Mouse (Mus musculus) liver, embryonic 11.5 days (tissue): ENCODE measurements around the gene Fxyd2. TPM values are rescaled to one million over a fixed set of nuclear protein-coding genes. Genes with fewer than 3 reads are reported as not detected.
A peak's percentile ranks its signal among the peaks of the same experiment; 100 is the strongest.

Experiments
- ATAC-seq: fragments of 200-750 bp; cut with Nextera tagmentation; replicated peaks from 2 replicates; pipeline ENCODE4 v1.8.0; 2017; ENCODE audit warnings: moderate number of reproducible peaks, mild to moderate bottlenecking, moderate TSS enrichment, moderate library complexity; ENCODE audit not compliant: low FRiP score
- DNase-seq: peaks from one replicate; pipeline ENCODE4 v3.0.0-alpha.2; 2017; ENCODE audit warnings: low spot score
- H3K27ac ChIP-seq: fragments of 300-500 bp; sonication (generic); 2 replicates; pipeline ENCODE4 v1.5.1; 2014; ENCODE audit warnings: mild to moderate bottlenecking, low read depth, low read length, control low read depth
- H3K27me3 ChIP-seq: fragments of 300-500 bp; sonication (generic); replicated peaks from 2 replicates; pipeline ENCODE4 v1.6.1; 2014; ENCODE audit warnings: low read length, mixed read lengths; ENCODE audit not compliant: control insufficient read depth, insufficient read depth
- H3K36me3 ChIP-seq: fragments of 300-500 bp; sonication (generic); 2 replicates; pipeline ENCODE4 v1.6.1; 2014; ENCODE audit warnings: mild to moderate bottlenecking, low read length, moderate library complexity, mixed read lengths; ENCODE audit not compliant: control insufficient read depth, insufficient read depth
- H3K4me1 ChIP-seq: fragments of 300-500 bp; sonication (generic); replicated peaks from 2 replicates; pipeline ENCODE4 v1.6.1; 2014; ENCODE audit warnings: low read length, mixed read lengths; ENCODE audit not compliant: control insufficient read depth, insufficient read depth
- H3K4me2 ChIP-seq: fragments of 300-500 bp; sonication (generic); 2 replicates; pipeline ENCODE4 v1.6.1; 2014; ENCODE audit warnings: mild to moderate bottlenecking, control low read depth, moderate library complexity
- H3K4me3 ChIP-seq: fragments of 300-500 bp; sonication (generic); 2 replicates; pipeline ENCODE4 v1.5.1; 2014; ENCODE audit warnings: low read depth, low read length, control low read depth
- H3K9ac ChIP-seq: fragments of 300-500 bp; sonication (generic); 2 replicates; pipeline ENCODE4 v1.6.1; 2014; ENCODE audit warnings: low read depth, low read length, control low read depth
- H3K9me3 ChIP-seq: fragments of 300-500 bp; sonication (generic); 2 replicates; pipeline ENCODE4 v1.6.1; 2016; ENCODE audit warnings: low read length, inconsistent platforms, mixed read lengths; ENCODE audit not compliant: control insufficient read depth
- WGBS: fragments of 180-500 bp; shearing (Covaris S2); extraction: QIAGEN DNeasy Blood & Tissue Kit; methylation state at CpG from one replicate; pipeline ENCODE4 v1.1.7; 2014; 5-methylcytosine and 5-hydroxymethylcytosine counted together
- polyA plus RNA-seq: library from polyadenylated mRNA; unstranded; fragments of >200 nt; fragmentation: Nextera tagmentation; extraction: Ambion mirVana; gene quantifications from 2 replicates; pipeline ENCODE4 v1.2.1, GENCODE M21; 2014

The Fxyd2 gene
- polyA plus RNA-seq, 1 experiment from 2014 or later: 2.2 TPM

GRCm38 (mm10) chr9:45426456-45426855, 27.0 kb downstream of the Fxyd2 start, which contains the start of gene Dscaml1:
TSS of gene Dscaml1 (plus strand) at chr9:45426628.
- H3K9me3 ChIP-seq: no peaks in the 10 kb centered on the region
- no peak within 1 kb of the TSS for H3K4me3 ChIP-seq
- no peaks in the 10 kb centered on the region for H3K36me3 ChIP-seq
- no peak within 1 kb of the TSS for H3K9ac ChIP-seq
- no peak within 1 kb of the TSS for H3K27ac ChIP-seq
- peaks cover 37% of the 10 kb centered on the region for H3K27me3 ChIP-seq
- no peak for ATAC-seq
- no peak for DNase-seq
- H3K4me1 ChIP-seq: peaks cover 6% of the 10 kb centered on the region
- H3K4me2 ChIP-seq: no peak within 1 kb of the TSS
- 77% methylated on average over 4 of the region's 4 CpGs for WGBS

GRCm38 (mm10) chr9:45429392-45429791, 29.9 kb downstream of the Fxyd2 start:
- Histone ChIP-seq H3K9me3 (no peaks in the 10 kb centered on the region), H3K9ac (no peak overlapping the region), H3K27ac (no peak overlapping the region), H3K4me2 (no peak overlapping the region), H3K4me1 (peaks cover 6% of the 10 kb centered on the region), H3K4me3 (no peak overlapping the region), H3K36me3 (no peaks in the 10 kb centered on the region), H3K27me3 (peaks cover 49% of the 10 kb centered on the region)
- WGBS: 19% methylated on average over 5 of the region's 5 CpGs
- DNase-seq (no peak), ATAC-seq (no peak)

- no peaks in the 10 kb centered on the region for H3K9me3 ChIP-seq
- H3K9ac ChIP-seq: no peak overlapping the region
- H3K27me3 ChIP-seq: peaks cover 49% of the 10 kb centered on the region
- 4% methylated on average over 52 of the region's 54 CpGs for WGBS
- H3K4me2 ChIP-seq: peak overlapping the region; percentile 44
- peak overlapping the region; percentile 23 for H3K4me3 ChIP-seq
- DNase-seq (no peak), ATAC-seq (no peak)
- no peaks in the 10 kb centered on the region for H3K36me3 ChIP-seq
- H3K4me1 ChIP-seq: peaks cover 6% of the 10 kb centered on the region
- H3K27ac ChIP-seq: no peak overlapping the region
Observed at GRCm38 (mm10) chr9:45429951-45430697, 30.7 kb downstream of the Fxyd2 start.

GRCm38 (mm10) chr9:45430698-45430959, 31.2 kb downstream of the Fxyd2 start:
- peak overlapping the region; percentile 44 for H3K4me2 ChIP-seq
- H3K27ac ChIP-seq: no peak overlapping the region
- ATAC-seq (no peak), DNase-seq (no peak)
- H3K9me3 ChIP-seq: no peaks in the 10 kb centered on the region
- 6% methylated on average over 17 of the region's 17 CpGs for WGBS
- H3K27me3 ChIP-seq: peaks cover 49% of the 10 kb centered on the region
- H3K4me1 ChIP-seq: peaks cover 6% of the 10 kb centered on the region
- peak overlapping the region; percentile 23 for H3K4me3 ChIP-seq
- no peaks in the 10 kb centered on the region for H3K36me3 ChIP-seq
- no peak overlapping the region for H3K9ac ChIP-seq

GRCm38 (mm10) chr9:45431150-45431549, 31.7 kb downstream of the Fxyd2 start:
- Histone ChIP-seq H3K4me1 (peaks cover 6% of the 10 kb centered on the region), H3K27ac (no peak overlapping the region), H3K9ac (no peak overlapping the region), H3K27me3 (peaks cover 49% of the 10 kb centered on the region), H3K4me3 (no peak overlapping the region), H3K4me2 (peak overlapping the region; percentile 44; the same call in 1 of the 2 replicates), H3K9me3 (no peaks in the 10 kb centered on the region), H3K36me3 (no peaks in the 10 kb centered on the region)
- DNase-seq: no peak
- 13% methylated on average over 26 of the region's 26 CpGs for WGBS
- no peak for ATAC-seq

- Histone ChIP-seq H3K4me3 (no peak overlapping the region), H3K27ac (no peak overlapping the region), H3K36me3 (no peaks in the 10 kb centered on the region), H3K9ac (no peak overlapping the region), H3K4me1 (peaks cover 6% of the 10 kb centered on the region), H3K27me3 (peaks cover 41% of the 10 kb centered on the region), H3K9me3 (no peaks in the 10 kb centered on the region), H3K4me2 (no peak overlapping the region)
- ATAC-seq (no peak), DNase-seq (no peak)
- WGBS: 66% methylated on average over 12 of the region's 12 CpGs
Observed at GRCm38 (mm10) chr9:45432639-45433038, 33.2 kb downstream of the Fxyd2 start.

- no peak overlapping the region for H3K9ac ChIP-seq
- peaks cover 41% of the 10 kb centered on the region for H3K27me3 ChIP-seq
- H3K27ac ChIP-seq: no peak overlapping the region
- H3K4me1 ChIP-seq: peaks cover 6% of the 10 kb centered on the region
- no peak for DNase-seq
- 78% methylated on average over 9 of the region's 9 CpGs for WGBS
- no peaks in the 10 kb centered on the region for H3K9me3 ChIP-seq
- H3K4me2 ChIP-seq: no peak overlapping the region
- no peak for ATAC-seq
- no peak overlapping the region for H3K4me3 ChIP-seq
- H3K36me3 ChIP-seq: no peaks in the 10 kb centered on the region
Observed at GRCm38 (mm10) chr9:45433119-45433518, 33.6 kb downstream of the Fxyd2 start.

- Histone ChIP-seq H3K4me2 (no peak overlapping the region), H3K27ac (no peak overlapping the region), H3K36me3 (no peaks in the 10 kb centered on the region), H3K4me1 (peaks cover 6% of the 10 kb centered on the region), H3K27me3 (peaks cover 35% of the 10 kb centered on the region), H3K9me3 (no peaks in the 10 kb centered on the region), H3K4me3 (no peak overlapping the region), H3K9ac (no peak overlapping the region)
- 70% methylated on average over 2 of the region's 2 CpGs for WGBS
- DNase-seq: no peak
- ATAC-seq: no peak
Observed at GRCm38 (mm10) chr9:45434171-45434570, 34.7 kb downstream of the Fxyd2 start.

GRCm38 (mm10) chr9:45439025-45439424, 39.6 kb downstream of the Fxyd2 start:
- Histone ChIP-seq H3K36me3 (no peaks in the 10 kb centered on the region), H3K4me3 (no peak overlapping the region), H3K4me1 (no peaks in the 10 kb centered on the region), H3K9ac (no peak overlapping the region), H3K27ac (no peak overlapping the region), H3K9me3 (no peaks in the 10 kb centered on the region), H3K27me3 (no peaks in the 10 kb centered on the region; the same call in 1 of the 2 replicates), H3K4me2 (no peak overlapping the region)
- WGBS: 59% methylated on average over 4 of the region's 4 CpGs
- DNase-seq: no peak
- ATAC-seq: no peak
